Mouse (Mus musculus): Measurements from ENCODE around the gene Mut. TPM values are rescaled to one million over a fixed set of nuclear protein-coding genes. Genes with fewer than 3 reads are reported as not detected.

Mut gene
- 10 to 100 TPM; 40.3 to 41.9 TPM for total RNA-seq (2021)

- intact Hi-C loops (cut with DNase I): no loop called here
- peak; percentile 100 for DNase-seq (ENCODE audit: low spot score in 2 of 2)
These were observed at the start of gene Mut, which contains the start of gene Cenpq for GRCm38 (mm10) chr17:40934420-40935231. Gene Mut (plus strand): TSS chr17:40934685. Gene Cenpq (minus strand): TSS chr17:40935047.

GRCm38 (mm10) chr17:40885155-40885554 lies 49.3 kb upstream of the Mut start:
- DNase-seq (ENCODE audit: low spot score in 2 of 2): no peak
- intact Hi-C loops (cut with DNase I): no loop called here

- DNase-seq (ENCODE audit: low spot score in 2 of 2): no peak
- intact Hi-C loops (cut with DNase I): no loop called here
These were observed 46.5 kb upstream of the Mut start for GRCm38 (mm10) chr17:40887849-40888536.

- intact Hi-C loops (cut with DNase I): loop anchor here (5.0 kb wide), 1 partner anchor 740 kb away; no protein-coding TSS in a partner anchor
These were observed 37.6 kb upstream of the Mut start for GRCm38 (mm10) chr17:40896863-40897262.

GRCm38 (mm10) chr17:40899783-40900363 lies 34.6 kb upstream of the Mut start:
- no peak for DNase-seq (ENCODE audit: low spot score in 2 of 2)
- intact Hi-C loops (cut with DNase I): loop anchor here (5.0 kb wide), 1 partner anchor 743 kb away; no protein-coding TSS in a partner anchor

More at GRCm38 (mm10) chr17:40896863-40897262, 37.6 kb upstream of the Mut start:
- DNase-seq (ENCODE audit: low spot score in 2 of 2): peak in 1 of 2 experiments; percentile 12

- intact Hi-C loops (cut with DNase I): no loop called here
- no peak for DNase-seq (ENCODE audit: low spot score in 2 of 2)
These were observed 31.1 kb upstream of the Mut start for GRCm38 (mm10) chr17:40903345-40903744.

GRCm38 (mm10) chr17:40904056-40904597 lies 30.4 kb upstream of the Mut start:
- intact Hi-C loops (cut with DNase I): no loop called here
- no peak for DNase-seq (ENCODE audit: low spot score in 2 of 2)

GRCm38 (mm10) chr17:40904721-40905154 lies 29.7 kb upstream of the Mut start:
- intact Hi-C loops (cut with DNase I): no loop called here
- DNase-seq (ENCODE audit: low spot score in 2 of 2): no peak

GRCm38 (mm10) chr17:40914250-40914649 lies 20.2 kb upstream of the Mut start, which contains the start of gene Glyatl3:
Gene Glyatl3 (minus strand): TSS chr17:40914350.
- no peak for DNase-seq (ENCODE audit: low spot score in 2 of 2)
- intact Hi-C loops (cut with DNase I): no loop called here

GRCm38 (mm10) chr17:40915499-40915898 lies 19.0 kb upstream of the Mut start:
- DNase-seq (ENCODE audit: low spot score in 2 of 2): no peak
- intact Hi-C loops (cut with DNase I): no loop called here

GRCm38 (mm10) chr17:40933985-40934384 lies 500 bp upstream of the Mut start:
- DNase-seq (ENCODE audit: low spot score in 2 of 2): no peak
- intact Hi-C loops (cut with DNase I): no loop called here

GRCm38 (mm10) chr17:40948518-40948917 lies 14.0 kb downstream of the Mut start:
- intact Hi-C loops (cut with DNase I): no loop called here
- DNase-seq (ENCODE audit: low spot score in 2 of 2): no peak

- peak; percentile 10 to 22 for DNase-seq (ENCODE audit: low spot score in 2 of 2)
- intact Hi-C loops (cut with DNase I): loop anchor here (10.0 kb wide), 2 partner anchors 1327 to 1627 kb away; no protein-coding TSS in a partner anchor
These were observed 43.4 kb downstream of the Mut start for GRCm38 (mm10) chr17:40977914-40978313.

GRCm38 (mm10) chr17:40992102-40992501 lies 57.6 kb downstream of the Mut start:
- DNase-seq (ENCODE audit: low spot score in 2 of 2): no peak
- intact Hi-C loops (cut with DNase I): no loop called here

Other genes with a start within 250 kb of the Mut start
- gene Esp1, start 207.6 kb upstream of the Mut start, total RNA-seq (2021): not detected
- not detected for gene Crisp2, start 127.7 kb upstream of the Mut start, total RNA-seq (2021)
- not detected for gene Rhag, start 123.6 kb upstream of the Mut start, total RNA-seq (2021)
- gene 9130008F23Rik, start 54.1 kb upstream of the Mut start, total RNA-seq (2021): not detected
- not detected for gene Glyatl3, start 20.3 kb upstream of the Mut start, total RNA-seq (2021)
- gene Cenpq, start 362 bp downstream of the Mut start, total RNA-seq (2021): 1 to 10 TPM; 5.2 to 5.6 TPM